Mouse (Mus musculus) thymus, postnatal 0 days (tissue): ENCODE data around the gene Tmem107. TPM values are rescaled to one million over a fixed set of nuclear protein-coding genes. Genes with fewer than 3 reads are reported as not detected.

Source experiments
- DNase-seq: peaks from one replicate; pipeline ENCODE4 v3.0.0-alpha.2; 2015; ENCODE audit warnings: low spot score
- polyA plus RNA-seq: library from polyadenylated mRNA; unstranded; fragments of >200 nt; fragmentation: Nextera tagmentation; extraction: Ambion mirVana; gene quantifications from 2 replicates; pipeline ENCODE4 v1.2.1, GENCODE M21; 2015

Gene Tmem107
- polyA plus RNA-seq, 1 experiment from 2014 or later, result 29.8 TPM

- DNase-seq, result no peak
These were observed 3.6 kb downstream of the Tmem107 start for GRCm38 (mm10) chr11:69073951-69074775.

GRCm38 (mm10) chr11:69074776-69075069 is 4.1 kb downstream of the Tmem107 start:
- DNase-seq, result no peak

- no peak for DNase-seq
These were observed 5.3 kb downstream of the Tmem107 start for GRCm38 (mm10) chr11:69075764-69076479.

- DNase-seq, result no peak
These were observed 6.0 kb downstream of the Tmem107 start for GRCm38 (mm10) chr11:69076572-69076971.

GRCm38 (mm10) chr11:69077316-69077715 is 6.7 kb downstream of the Tmem107 start:
- no peak for DNase-seq

- no peak for DNase-seq
These were observed 7.4 kb downstream of the Tmem107 start for GRCm38 (mm10) chr11:69078041-69078440.

- no peak for DNase-seq
These were observed 8.3 kb downstream of the Tmem107 start for GRCm38 (mm10) chr11:69078805-69079438.

- DNase-seq, result no peak
These were observed 9.7 kb downstream of the Tmem107 start for GRCm38 (mm10) chr11:69080102-69080854.

- no peak for DNase-seq
These were observed 10.2 kb downstream of the Tmem107 start for GRCm38 (mm10) chr11:69080855-69081222.

- no peak for DNase-seq
These were observed 11.0 kb downstream of the Tmem107 start for GRCm38 (mm10) chr11:69081613-69082012.

- DNase-seq, result no peak
These were observed 15.0 kb downstream of the Tmem107 start for GRCm38 (mm10) chr11:69085608-69086007.

- DNase-seq, result no peak
These were observed 15.8 kb downstream of the Tmem107 start for GRCm38 (mm10) chr11:69086390-69086789.

GRCm38 (mm10) chr11:69087082-69087481 is 16.5 kb downstream of the Tmem107 start:
- no peak for DNase-seq

- DNase-seq, result no peak
These were observed 17.0 kb downstream of the Tmem107 start for GRCm38 (mm10) chr11:69087597-69087996.

- peak; percentile 91 for DNase-seq
These were observed 17.7 kb downstream of the Tmem107 start, which contains the start of gene Vamp2 for GRCm38 (mm10) chr11:69088103-69088855. Vamp2 (plus strand) TSS chr11:69088490.

GRCm38 (mm10) chr11:69088856-69089615 is 18.4 kb downstream of the Tmem107 start:
- DNase-seq, result no peak

GRCm38 (mm10) chr11:69089616-69090290 is 19.1 kb downstream of the Tmem107 start:
- no peak for DNase-seq

- DNase-seq, result no peak
These were observed 19.8 kb downstream of the Tmem107 start for GRCm38 (mm10) chr11:69090367-69090766.
